Mouse (Mus musculus) cortical plate, adult 2 months (tissue): ENCODE measurements at regions not wholly inside any gene's neighbourhood (a gene's known extent, or its start where the extent isn't known, plus 50 kb on each side); places are given as distances from the start of the nearest gene placed in this dataset.

Source experiments
- CTCF ChIP-seq: fragments of 200-500 bp; IDR thresholded peaks from 2 replicates; pipeline ENCODE4 v1.5.1; 2011; ENCODE audit warnings: mild to moderate bottlenecking, control low read depth, low read length; ENCODE audit not compliant: insufficient read depth; ENCODE audit errors: extremely low read depth
- POLR2A ChIP-seq: fragments of 200-500 bp; IDR thresholded peaks from 2 replicates; pipeline ENCODE4 v1.6.1; 2011; ENCODE audit warnings: mild to moderate bottlenecking, low read length, control low read depth; ENCODE audit not compliant: insufficient read depth; ENCODE audit errors: extremely low read depth

- no peak for TF ChIP-seq POLR2A
- no peak for TF ChIP-seq CTCF
Observed at GRCm38 (mm10) chr3:21833111-21833510, 243.3 kb upstream of the Tbl1xr1 start.
